Mouse (Mus musculus): Measurements from ENCODE around the gene Usp33. TPM values are rescaled to one million over a fixed set of nuclear protein-coding genes. Genes with fewer than 3 reads are reported as not detected.
"Not testable (repeated sequence)": the region's sequence is repeated elsewhere in the genome, so short reads cannot be mapped to it uniquely, and the experiment has no call there.

The Usp33 gene
- polyA plus RNA-seq, 1 experiment, result 101 TPM

- Histone ChIP-seq H3K4me1 (ENCODE audit: control insufficient read depth, insufficient read depth, low read length) (no peaks in the 10 kb centered on the region; the same call in 1 of the 2 replicates), H3K27ac (ENCODE audit: insufficient read depth, low read length) (no peak overlapping the region), H3K4me3 (replicated peaks; ENCODE audit: insufficient read depth, low read depth, low read length) (no peak overlapping the region), H3K27me3 (ENCODE audit: control insufficient read depth, insufficient read depth, low read length) (no peaks in the 10 kb centered on the region)
- DNase-seq, result no peak
- no peak for TF ChIP-seq CTCF (IDR thresholded peaks at IDR 0.05; ENCODE audit: borderline replicate concordance, insufficient read depth, low read depth, low read length)
- no peak for TF ChIP-seq POLR2A (IDR thresholded peaks at IDR 0.05; ENCODE audit: borderline replicate concordance, insufficient read depth, low read length)
- WGBS, result 65% methylated on average over 10 of the region's 10 CpGs
Measured at GRCm38 (mm10) chr3:152308485-152309249, 37.6 kb upstream of the Usp33 start.

- H3K27ac ChIP-seq (ENCODE audit: insufficient read depth, low read length), result no peak overlapping the region
- peaks cover 4% of the 10 kb centered on the region; the same call in 1 of the 2 replicates for H3K4me1 ChIP-seq (ENCODE audit: control insufficient read depth, insufficient read depth, low read length)
- no peaks in the 10 kb centered on the region for H3K27me3 ChIP-seq (ENCODE audit: control insufficient read depth, insufficient read depth, low read length)
- H3K4me3 ChIP-seq (replicated peaks; ENCODE audit: insufficient read depth, low read depth, low read length), result no peak overlapping the region
- DNase-seq, result no peak
- WGBS, result 91% methylated on average over 9 of the region's 9 CpGs
- TF ChIP-seq CTCF (IDR thresholded peaks at IDR 0.05; ENCODE audit: borderline replicate concordance, insufficient read depth, low read depth, low read length) (no peak), POLR2A (IDR thresholded peaks at IDR 0.05; ENCODE audit: borderline replicate concordance, insufficient read depth, low read length) (no peak)
Measured at GRCm38 (mm10) chr3:152309250-152309645, 37.0 kb upstream of the Usp33 start.

DNA sequence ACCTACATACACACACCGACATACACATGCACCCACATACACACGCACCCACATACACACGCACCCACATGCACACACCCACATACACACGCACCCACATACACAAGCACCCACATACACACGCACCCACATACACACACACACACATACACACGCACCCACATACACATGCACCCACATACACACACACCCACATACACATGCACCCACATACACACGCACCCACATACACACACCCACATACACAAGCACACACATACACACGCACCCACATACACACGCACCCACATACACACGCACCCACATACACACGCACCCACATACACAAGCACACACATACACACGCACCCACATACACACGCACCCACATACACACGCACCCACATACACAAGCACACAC is 31.6 kb upstream of the Usp33 start:
- 80% methylated on average over 14 of the region's 14 CpGs for WGBS
- H3K4me3 ChIP-seq (replicated peaks; ENCODE audit: insufficient read depth, low read depth, low read length); H3K4me1 ChIP-seq (ENCODE audit: control insufficient read depth, insufficient read depth, low read length); H3K27ac ChIP-seq (ENCODE audit: insufficient read depth, low read length); DNase-seq; H3K27me3 ChIP-seq (ENCODE audit: control insufficient read depth, insufficient read depth, low read length): not testable (repeated sequence)

DNA sequence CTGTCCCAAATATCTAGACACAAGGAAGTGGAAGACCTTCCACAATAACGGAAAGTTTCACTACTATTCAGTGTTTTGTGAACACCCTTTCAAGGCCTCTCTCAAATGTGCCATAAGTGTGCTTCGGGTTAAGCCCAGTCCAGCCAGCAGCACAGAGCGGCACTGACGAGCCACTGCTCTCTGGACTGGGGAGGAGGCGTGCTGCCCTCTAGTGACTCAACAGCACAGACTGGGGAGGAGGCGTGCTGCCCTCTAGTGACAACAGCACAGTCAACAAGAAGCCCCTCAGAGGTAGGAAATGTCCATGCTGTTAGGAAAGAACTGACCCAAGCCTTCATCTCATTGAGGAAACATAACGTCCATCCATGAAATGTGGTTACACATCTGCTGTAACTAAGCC is 30.7 kb upstream of the Usp33 start:
- 9% methylated on average over 7 of the region's 7 CpGs for WGBS
- peak; percentile 68 to 69 for DNase-seq

DNA sequence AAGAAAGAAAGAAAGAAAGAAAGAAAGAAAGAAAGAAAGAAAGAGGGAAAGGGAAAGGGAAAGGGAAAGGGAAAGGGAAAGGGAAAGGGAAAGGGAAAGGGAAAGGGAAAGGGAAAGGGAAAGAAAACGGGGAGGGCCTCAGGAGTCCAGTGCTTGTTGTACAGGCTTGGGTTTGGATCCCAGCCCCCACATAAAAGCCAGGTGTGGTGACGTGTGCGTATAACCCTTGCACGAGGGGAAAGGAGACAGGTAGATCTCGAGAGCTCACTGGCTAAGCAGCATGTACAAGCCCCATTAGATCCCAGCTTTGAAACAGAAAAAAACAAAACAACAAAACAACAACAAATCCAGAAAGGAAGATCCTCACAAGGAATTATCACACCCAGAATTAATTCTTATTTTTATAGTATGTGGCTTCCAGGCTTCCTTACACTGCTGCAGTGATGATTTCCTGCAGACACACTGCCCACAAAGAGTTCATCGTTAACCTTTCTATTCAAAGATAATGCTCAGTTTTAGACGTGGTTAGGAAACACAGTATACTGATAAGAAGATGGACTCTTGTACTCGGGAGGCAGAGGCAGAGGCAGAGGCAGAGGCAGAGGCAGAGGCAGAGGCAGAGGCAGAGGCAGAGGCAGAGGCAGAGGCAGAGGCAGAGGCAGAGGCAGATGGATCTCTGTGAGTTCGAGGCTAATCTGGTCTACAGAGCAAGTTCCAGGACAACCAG is 29.7 kb upstream of the Usp33 start:
- not testable (repeated sequence) for DNase-seq; H3K27ac ChIP-seq (ENCODE audit: insufficient read depth, low read length); H3K27me3 ChIP-seq (ENCODE audit: control insufficient read depth, insufficient read depth, low read length); H3K4me3 ChIP-seq (replicated peaks; ENCODE audit: insufficient read depth, low read depth, low read length); H3K4me1 ChIP-seq (ENCODE audit: control insufficient read depth, insufficient read depth, low read length)
- 88% methylated on average over 9 of the region's 9 CpGs for WGBS

More for the DNA sequence above, 30.7 kb upstream of the Usp33 start:
- Histone ChIP-seq H3K27me3 (ENCODE audit: control insufficient read depth, insufficient read depth, low read length) (no peaks in the 10 kb centered on the region), H3K4me3 (replicated peaks; ENCODE audit: insufficient read depth, low read depth, low read length) (no peak overlapping the region), H3K27ac (ENCODE audit: insufficient read depth, low read length) (no peak overlapping the region), H3K4me1 (ENCODE audit: control insufficient read depth, insufficient read depth, low read length) (peaks cover 4% of the 10 kb centered on the region; the same call in 1 of the 2 replicates)
- TF ChIP-seq CTCF (IDR thresholded peaks at IDR 0.05; ENCODE audit: borderline replicate concordance, insufficient read depth, low read depth, low read length), result peak; percentile 97
- TF ChIP-seq POLR2A (IDR thresholded peaks at IDR 0.05; ENCODE audit: borderline replicate concordance, insufficient read depth, low read length), result no peak

DNA sequence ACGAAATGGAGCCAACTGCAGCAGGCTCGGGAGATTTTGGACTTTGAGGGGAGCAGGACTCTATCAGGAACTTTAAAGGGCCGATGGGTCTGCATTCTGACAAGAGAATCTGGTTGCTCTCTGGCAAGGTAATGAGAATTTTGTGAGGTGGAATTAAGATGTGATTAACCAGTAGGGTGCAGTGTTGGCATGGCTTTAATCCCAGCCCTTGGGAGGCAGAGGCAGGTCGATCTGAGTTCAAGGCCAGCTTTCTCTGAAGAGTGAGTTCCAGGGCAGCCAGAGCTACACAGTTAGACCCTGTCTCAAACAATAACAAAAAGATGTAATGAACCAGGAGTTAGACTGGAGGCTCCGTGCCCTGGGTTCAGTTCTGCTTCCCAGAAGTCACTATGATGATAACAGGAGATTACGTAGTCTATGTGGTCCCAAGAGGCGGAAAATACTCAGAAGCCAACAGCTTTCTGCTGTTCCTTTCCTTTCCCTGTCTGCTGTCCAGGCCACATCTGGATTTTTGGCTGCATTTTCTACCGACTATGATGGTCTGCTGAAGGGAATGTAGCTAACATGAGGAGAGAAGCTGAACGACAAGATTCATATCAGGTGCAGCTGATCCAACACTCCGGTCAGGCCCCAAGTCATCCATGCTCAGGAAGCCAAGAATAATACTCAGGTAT is 25.2 kb upstream of the Usp33 start:
- DNase-seq, result no peak
- no peak overlapping the region for H3K27ac ChIP-seq (ENCODE audit: insufficient read depth, low read length)
- no peak overlapping the region for H3K4me3 ChIP-seq (replicated peaks; ENCODE audit: insufficient read depth, low read depth, low read length)
- whole genome bisulfite sequencing, result 83% methylated on average over 10 of the region's 10 CpGs
- H3K4me1 ChIP-seq (ENCODE audit: control insufficient read depth, insufficient read depth, low read length), result no peaks in the 10 kb centered on the region
- TF ChIP-seq CTCF (IDR thresholded peaks at IDR 0.05; ENCODE audit: borderline replicate concordance, insufficient read depth, low read depth, low read length), result no peak
- no peak for TF ChIP-seq POLR2A (IDR thresholded peaks at IDR 0.05; ENCODE audit: borderline replicate concordance, insufficient read depth, low read length)
- no peaks in the 10 kb centered on the region for H3K27me3 ChIP-seq (ENCODE audit: control insufficient read depth, insufficient read depth, low read length)

- TF ChIP-seq CTCF (IDR thresholded peaks at IDR 0.05; ENCODE audit: borderline replicate concordance, insufficient read depth, low read depth, low read length) (no peak), POLR2A (IDR thresholded peaks at IDR 0.05; ENCODE audit: borderline replicate concordance, insufficient read depth, low read length) (no peak)
- Histone ChIP-seq H3K4me1 (ENCODE audit: control insufficient read depth, insufficient read depth, low read length) (no peaks in the 10 kb centered on the region), H3K27me3 (ENCODE audit: control insufficient read depth, insufficient read depth, low read length) (no peaks in the 10 kb centered on the region), H3K4me3 (replicated peaks; ENCODE audit: insufficient read depth, low read depth, low read length) (no peak overlapping the region), H3K27ac (ENCODE audit: insufficient read depth, low read length) (no peak overlapping the region)
- WGBS, result 96% methylated on average over 8 of the region's 8 CpGs
- DNase-seq, result no peak
Measured at GRCm38 (mm10) chr3:152321765-152322547, 24.3 kb upstream of the Usp33 start.

Data from cerebellum, adult 2 months (tissue).